Mouse (Mus musculus) kidney, adult 2 months (tissue): ENCODE data around the gene Plxdc2. TPM values are rescaled to one million over a fixed set of nuclear protein-coding genes. Genes with fewer than 3 reads are reported as not detected.
"Not testable (repeated sequence)": the region's sequence is repeated elsewhere in the genome, so short reads cannot be mapped to it uniquely, and the experiment has no call there.

Source experiments
- DNase-seq: peaks from one replicate; pipeline ENCODE4 v3.0.0; 2021
- H3K27ac ChIP-seq: fragments of 200-500 bp; 2 replicates; pipeline ENCODE4 v1.5.1; 2012; ENCODE audit warnings: low read depth, low read length, control low read depth, inconsistent platforms; ENCODE audit not compliant: insufficient read depth
- H3K27me3 ChIP-seq: fragments of 200-500 bp; replicated peaks from 2 replicates; pipeline ENCODE4 v1.6.1; 2012; ENCODE audit warnings: mild to moderate bottlenecking, moderate library complexity, low read length, inconsistent platforms; ENCODE audit not compliant: control insufficient read depth, insufficient read depth
- H3K36me3 ChIP-seq: fragments of 200-500 bp; 2 replicates; pipeline ENCODE4 v1.6.1; 2012; ENCODE audit warnings: mild to moderate bottlenecking, moderate library complexity, low read length, inconsistent platforms; ENCODE audit not compliant: control insufficient read depth, insufficient read depth
- H3K4me1 ChIP-seq: fragments of 200-500 bp; 2 replicates; pipeline ENCODE4 v1.6.1; 2011; ENCODE audit warnings: low read length; ENCODE audit not compliant: control insufficient read depth, insufficient read depth
- H3K4me3 ChIP-seq: fragments of 200-500 bp; 2 replicates; pipeline ENCODE4 v1.5.1; 2011; ENCODE audit warnings: mild to moderate bottlenecking, low read depth, low read length, control low read depth; ENCODE audit not compliant: insufficient read depth
- CTCF ChIP-seq: fragments of 200-500 bp; conservative IDR thresholded peaks from 2 replicates; pipeline ENCODE4 v1.5.1; 2011; ENCODE audit warnings: low read depth, mild to moderate bottlenecking, control low read depth, low read length, moderate library complexity, mixed read lengths; ENCODE audit not compliant: insufficient read depth, insufficient read length
- POLR2A ChIP-seq: fragments of 200-500 bp; IDR thresholded peaks from one replicate; pipeline ENCODE4 v1.6.1; 2011; ENCODE audit warnings: low read depth, low read length, control low read depth
- WGBS: fragments of 180-500 bp; shearing (Covaris S2); methylation state at CpG from one replicate; pipeline ENCODE4 v1.1.7; 2018; 5-methylcytosine and 5-hydroxymethylcytosine counted together
- polyA plus RNA-seq: library from polyadenylated mRNA; depleted of rRNA; stranded (reverse); fragments of >200 nt; gene quantifications from 2 replicates; pipeline ENCODE4 v1.2.3, GENCODE M21; 2012

Gene Plxdc2
- polyA plus RNA-seq, 1 experiment, result 34.3 TPM

- WGBS, result 21% methylated on average over 8 of the region's 8 CpGs
- Histone ChIP-seq H3K4me1 (no peaks in the 10 kb centered on the region), H3K4me3 (no peak overlapping the region), H3K27ac (no peak overlapping the region), H3K36me3 (no peaks in the 10 kb centered on the region), H3K27me3 (no peaks in the 10 kb centered on the region)
- TF ChIP-seq POLR2A (no peak), CTCF (no peak)
- peak; percentile 8 for DNase-seq
Observed at GRCm38 (mm10) chr2:16738241-16738640, 382.1 kb downstream of the Plxdc2 start.

- no peaks in the 10 kb centered on the region for H3K36me3 ChIP-seq
- no peaks in the 10 kb centered on the region for H3K27me3 ChIP-seq
- no peak overlapping the region for H3K27ac ChIP-seq
- WGBS, result 91% methylated on average over 3 of the region's 3 CpGs
- H3K4me3 ChIP-seq, result no peak overlapping the region
- no peak for DNase-seq
- no peaks in the 10 kb centered on the region for H3K4me1 ChIP-seq
- TF ChIP-seq CTCF (no peak), POLR2A (no peak)
Observed at GRCm38 (mm10) chr2:16741813-16742212, 385.7 kb downstream of the Plxdc2 start.

- no peaks in the 10 kb centered on the region for H3K27me3 ChIP-seq
- WGBS, result 53% methylated on average over 3 of the region's 3 CpGs
- no peaks in the 10 kb centered on the region for H3K36me3 ChIP-seq
- no peak for TF ChIP-seq CTCF
- no peak for TF ChIP-seq POLR2A
- no peak overlapping the region for H3K27ac ChIP-seq
- H3K4me1 ChIP-seq, result no peaks in the 10 kb centered on the region
- DNase-seq, result no peak
- H3K4me3 ChIP-seq, result no peak overlapping the region
Observed at GRCm38 (mm10) chr2:16743568-16743967, 387.5 kb downstream of the Plxdc2 start.

GRCm38 (mm10) chr2:16749302-16749909 lies 393.3 kb downstream of the Plxdc2 start:
- Histone ChIP-seq H3K36me3 (peaks cover 3% of the 10 kb centered on the region; the same call in 1 of the 2 replicates), H3K4me3 (no peak overlapping the region), H3K27me3 (no peaks in the 10 kb centered on the region; the same call in 1 of the 2 replicates), H3K27ac (no peak overlapping the region), H3K4me1 (no peaks in the 10 kb centered on the region)
- DNase-seq, result no peak
- WGBS, result 84% methylated on average over 4 of the region's 4 CpGs
- TF ChIP-seq CTCF, result no peak
- TF ChIP-seq POLR2A, result no peak

GRCm38 (mm10) chr2:16757158-16757557 lies 401.1 kb downstream of the Plxdc2 start:
- Histone ChIP-seq H3K36me3 (no peaks in the 10 kb centered on the region; the same call in 1 of the 2 replicates), H3K27ac (no peak overlapping the region), H3K4me3 (no peak overlapping the region), H3K4me1 (no peaks in the 10 kb centered on the region), H3K27me3 (no peaks in the 10 kb centered on the region)
- 61% methylated on average over 2 of the region's 2 CpGs for WGBS
- DNase-seq, result no peak
- TF ChIP-seq CTCF (no peak), POLR2A (no peak)

- TF ChIP-seq CTCF (no peak), POLR2A (no peak)
- no peak for DNase-seq
- 94% methylated on average over 2 of the region's 2 CpGs for WGBS
- Histone ChIP-seq H3K27me3 (no peaks in the 10 kb centered on the region), H3K4me1 (no peaks in the 10 kb centered on the region), H3K27ac (no peak overlapping the region), H3K4me3 (no peak overlapping the region), H3K36me3 (no peaks in the 10 kb centered on the region)
Observed at GRCm38 (mm10) chr2:16759766-16760165, 403.7 kb downstream of the Plxdc2 start.

- WGBS, result 100% methylated on average over 5 of the region's 7 CpGs
- not testable (repeated sequence) for H3K4me1 ChIP-seq, DNase-seq, H3K4me3 ChIP-seq, H3K27ac ChIP-seq, H3K36me3 ChIP-seq, H3K27me3 ChIP-seq
Observed at GRCm38 (mm10) chr2:16769149-16769548, 413.0 kb downstream of the Plxdc2 start.

- Histone ChIP-seq H3K4me1 (no peaks in the 10 kb centered on the region), H3K27ac (no peak overlapping the region), H3K27me3 (no peaks in the 10 kb centered on the region), H3K36me3 (no peaks in the 10 kb centered on the region), H3K4me3 (no peak overlapping the region)
- no peak for TF ChIP-seq POLR2A
- TF ChIP-seq CTCF, result no peak
- no peak for DNase-seq
- 15% methylated on average over 1 of the region's 1 CpGs for WGBS
Observed at GRCm38 (mm10) chr2:16773398-16774113, 417.5 kb downstream of the Plxdc2 start.
